Mouse (Mus musculus) midbrain, embryonic 14.5 days (tissue): ENCODE data around the gene Cdh13. TPM values are rescaled to one million over a fixed set of nuclear protein-coding genes. Genes with fewer than 3 reads are reported as not detected.

Experiments used
- ATAC-seq: fragments of 200-750 bp; cut with Nextera tagmentation; 2 replicates; pipeline ENCODE4 v1.8.0; 2017; ENCODE audit warnings: moderate number of reproducible peaks, moderate library complexity; ENCODE audit not compliant: low FRiP score, low TSS enrichment
- DNase-seq: peaks from one replicate; pipeline ENCODE4 v3.0.0-alpha.2; 2015
- H3K27ac ChIP-seq: fragments of 300-500 bp; sonication (generic); replicated peaks from 2 replicates; pipeline ENCODE4 v1.5.1; 2014; ENCODE audit warnings: mild to moderate bottlenecking, low read depth, low read length, moderate library complexity
- H3K27me3 ChIP-seq: fragments of 300-500 bp; sonication (generic); 2 replicates; pipeline ENCODE4 v1.6.1; 2014; ENCODE audit warnings: low read length, control low read depth, mixed read lengths; ENCODE audit not compliant: control insufficient read depth, insufficient read depth
- H3K36me3 ChIP-seq: fragments of 300-500 bp; sonication (generic); 2 replicates; pipeline ENCODE4 v1.6.1; 2014; ENCODE audit warnings: low read length, control low read depth; ENCODE audit not compliant: control insufficient read depth, insufficient read depth
- H3K4me1 ChIP-seq: fragments of 300-500 bp; sonication (generic); 2 replicates; pipeline ENCODE4 v1.6.1; 2014; ENCODE audit warnings: mild to moderate bottlenecking, antibody characterized with exemption, low read length, control low read depth; ENCODE audit not compliant: control insufficient read depth, insufficient read depth
- H3K4me2 ChIP-seq: fragments of 300-500 bp; sonication (generic); 2 replicates; pipeline ENCODE4 v1.6.1; 2014; ENCODE audit warnings: mild to moderate bottlenecking, low read length, moderate library complexity
- H3K4me3 ChIP-seq: fragments of 300-500 bp; sonication (generic); replicated peaks from 2 replicates; pipeline ENCODE4 v1.5.1; 2014; ENCODE audit warnings: low read depth, low read length
- H3K9ac ChIP-seq: fragments of 300-500 bp; sonication (generic); replicated peaks from 2 replicates; pipeline ENCODE4 v1.6.1; 2014; ENCODE audit warnings: mild to moderate bottlenecking, low read length, moderate library complexity
- H3K9me3 ChIP-seq: fragments of 300-500 bp; sonication (generic); 2 replicates; pipeline ENCODE4 v1.6.1; 2016; ENCODE audit warnings: low read length, control low read depth, mixed read lengths; ENCODE audit not compliant: control insufficient read depth
- WGBS: fragments of 180-500 bp; shearing (Covaris S2); extraction: QIAGEN DNeasy Blood & Tissue Kit; methylation state at CpG from one replicate; pipeline ENCODE4 v1.1.7; 2014; 5-methylcytosine and 5-hydroxymethylcytosine counted together
- polyA plus RNA-seq: library from polyadenylated mRNA; unstranded; fragments of >200 nt; fragmentation: Nextera tagmentation; extraction: Ambion mirVana; gene quantifications from 2 replicates; pipeline ENCODE4 v1.2.1, GENCODE M21; 2014

Gene Cdh13
- polyA plus RNA-seq, 1 experiment from 2014 or later: 143 TPM

DNA sequence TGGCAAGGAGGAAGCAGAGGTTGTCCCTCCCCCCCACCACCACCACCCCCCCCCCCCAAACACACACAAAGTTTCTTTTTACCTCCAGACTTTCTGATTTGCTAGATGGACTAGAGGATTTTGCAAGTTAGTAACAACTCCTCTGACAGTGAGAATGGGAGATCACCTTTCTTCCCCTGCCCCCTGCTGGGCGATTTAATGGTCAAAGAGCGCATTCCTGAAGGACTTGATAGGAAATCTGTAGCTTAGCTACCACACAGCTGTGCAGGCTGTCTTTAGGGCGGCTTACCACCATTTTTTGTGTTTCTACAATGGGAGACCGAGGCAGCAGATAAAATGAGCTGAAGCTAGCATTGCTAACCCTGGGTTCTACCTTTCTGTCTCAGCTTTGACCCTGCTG, 961.6 kb downstream of the Cdh13 start:
- 42% methylated on average over 4 of the region's 4 CpGs for WGBS
- Histone ChIP-seq H3K9me3 (no peaks in the 10 kb centered on the region), H3K4me1 (no peaks in the 10 kb centered on the region), H3K36me3 (no peaks in the 10 kb centered on the region), H3K4me3 (no peak overlapping the region), H3K9ac (no peak overlapping the region), H3K4me2 (no peak overlapping the region), H3K27ac (no peak overlapping the region), H3K27me3 (no peaks in the 10 kb centered on the region)
- DNase-seq (peak; percentile 45), ATAC-seq (no peak)

DNA sequence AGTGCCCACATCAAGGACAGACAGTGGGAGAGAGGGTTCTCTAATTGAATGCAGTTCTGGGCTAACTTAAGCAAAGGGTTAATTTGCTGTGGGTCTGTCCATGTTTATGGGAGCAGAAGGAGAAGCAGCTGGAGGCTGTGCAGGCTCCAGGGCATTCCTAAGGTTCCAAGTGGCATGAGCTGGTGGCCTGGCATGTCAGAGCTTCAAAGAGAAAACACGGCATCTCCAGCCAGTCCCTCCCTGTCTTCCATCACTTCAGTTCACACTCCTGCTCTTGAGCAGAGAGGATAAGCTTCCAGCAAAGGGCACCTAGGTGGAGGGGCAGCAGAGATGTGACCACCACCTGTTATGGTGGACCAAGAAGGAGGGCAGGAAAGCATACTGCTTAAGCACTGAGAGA, 962.1 kb downstream of the Cdh13 start:
- no peaks in the 10 kb centered on the region for H3K36me3 ChIP-seq
- no peaks in the 10 kb centered on the region for H3K27me3 ChIP-seq
- no peak overlapping the region for H3K27ac ChIP-seq
- H3K4me1 ChIP-seq: no peaks in the 10 kb centered on the region
- H3K9me3 ChIP-seq: no peaks in the 10 kb centered on the region
- DNase-seq (no peak), ATAC-seq (no peak)
- WGBS: 61% methylated on average over 1 of the region's 1 CpGs
- no peak overlapping the region for H3K4me3 ChIP-seq
- no peak overlapping the region for H3K9ac ChIP-seq
- no peak overlapping the region for H3K4me2 ChIP-seq

DNA sequence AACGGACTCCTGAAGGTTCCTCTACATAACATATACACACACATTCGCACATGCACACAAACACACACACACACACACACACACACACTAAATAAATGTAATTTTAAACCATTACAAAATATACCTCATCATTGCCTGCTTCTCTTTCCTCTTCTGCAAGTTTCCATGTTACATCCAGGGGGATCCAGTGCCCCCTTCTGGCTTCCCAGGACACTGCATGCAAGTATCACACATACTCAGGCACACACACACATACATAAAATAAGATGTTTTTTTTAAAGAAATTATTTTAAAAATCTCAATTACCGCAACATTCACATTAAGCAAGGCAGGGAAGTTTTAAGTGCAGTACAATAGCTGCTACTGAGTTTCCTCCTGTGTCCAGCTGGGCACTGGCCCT, 970.8 kb downstream of the Cdh13 start:
- H3K27me3 ChIP-seq: no peaks in the 10 kb centered on the region
- DNase-seq: no peak
- no peak overlapping the region for H3K9ac ChIP-seq
- no peaks in the 10 kb centered on the region for H3K4me1 ChIP-seq
- H3K4me2 ChIP-seq: no peak overlapping the region
- no peak overlapping the region for H3K27ac ChIP-seq
- WGBS: 97% methylated on average over 3 of the region's 3 CpGs
- no peaks in the 10 kb centered on the region for H3K9me3 ChIP-seq
- H3K4me3 ChIP-seq: no peak overlapping the region
- no peaks in the 10 kb centered on the region for H3K36me3 ChIP-seq
- no peak for ATAC-seq

- ATAC-seq (no peak), DNase-seq (no peak)
- no peak overlapping the region for H3K27ac ChIP-seq
- 38% methylated on average over 11 of the region's 11 CpGs for WGBS
- no peaks in the 10 kb centered on the region for H3K4me1 ChIP-seq
- no peak overlapping the region for H3K4me3 ChIP-seq
- H3K4me2 ChIP-seq: no peak overlapping the region
- H3K9ac ChIP-seq: no peak overlapping the region
- no peaks in the 10 kb centered on the region for H3K36me3 ChIP-seq
- H3K9me3 ChIP-seq: no peaks in the 10 kb centered on the region
- H3K27me3 ChIP-seq: no peaks in the 10 kb centered on the region
Measured at GRCm38 (mm10) chr8:119258642-119259041, 975.1 kb downstream of the Cdh13 start.

- no peak overlapping the region for H3K4me3 ChIP-seq
Measured at GRCm38 (mm10) chr8:119263750-119264149, 980.2 kb downstream of the Cdh13 start.

GRCm38 (mm10) chr8:119266304-119266703, 982.8 kb downstream of the Cdh13 start:
- DNase-seq (no peak), ATAC-seq (no peak)
- Histone ChIP-seq H3K27me3 (no peaks in the 10 kb centered on the region), H3K36me3 (no peaks in the 10 kb centered on the region), H3K4me1 (no peaks in the 10 kb centered on the region), H3K4me3 (no peak overlapping the region), H3K4me2 (no peak overlapping the region), H3K9ac (no peak overlapping the region), H3K27ac (no peak overlapping the region), H3K9me3 (no peaks in the 10 kb centered on the region)
- 88% methylated on average over 4 of the region's 4 CpGs for WGBS

More at GRCm38 (mm10) chr8:119263750-119264149, 980.2 kb downstream of the Cdh13 start:
- no peak for DNase-seq
- no peaks in the 10 kb centered on the region for H3K4me1 ChIP-seq
- no peaks in the 10 kb centered on the region for H3K27me3 ChIP-seq
- no peak overlapping the region for H3K9ac ChIP-seq
- no peak overlapping the region for H3K27ac ChIP-seq
- WGBS: 74% methylated on average over 7 of the region's 7 CpGs
- no peaks in the 10 kb centered on the region for H3K9me3 ChIP-seq
- no peak for ATAC-seq
- no peak overlapping the region for H3K4me2 ChIP-seq
- H3K36me3 ChIP-seq: no peaks in the 10 kb centered on the region

GRCm38 (mm10) chr8:119269576-119269975, 986.0 kb downstream of the Cdh13 start:
- Histone ChIP-seq H3K4me3 (no peak overlapping the region), H3K4me1 (no peaks in the 10 kb centered on the region), H3K4me2 (no peak overlapping the region), H3K27ac (no peak overlapping the region), H3K9ac (no peak overlapping the region), H3K36me3 (no peaks in the 10 kb centered on the region), H3K27me3 (no peaks in the 10 kb centered on the region), H3K9me3 (no peaks in the 10 kb centered on the region)
- ATAC-seq: no peak
- no peak for DNase-seq
- 91% methylated on average over 3 of the region's 3 CpGs for WGBS

- H3K4me2 ChIP-seq: no peak overlapping the region
- no peaks in the 10 kb centered on the region for H3K4me1 ChIP-seq
- no peak overlapping the region for H3K9ac ChIP-seq
- H3K4me3 ChIP-seq: no peak overlapping the region
- no peaks in the 10 kb centered on the region for H3K36me3 ChIP-seq
- no peak for DNase-seq
- H3K27me3 ChIP-seq: no peaks in the 10 kb centered on the region
- WGBS: 90% methylated on average over 9 of the region's 9 CpGs
- H3K27ac ChIP-seq: no peak overlapping the region
- ATAC-seq: no peak
- no peaks in the 10 kb centered on the region for H3K9me3 ChIP-seq
Measured at GRCm38 (mm10) chr8:119270371-119270770, 986.8 kb downstream of the Cdh13 start.

DNA sequence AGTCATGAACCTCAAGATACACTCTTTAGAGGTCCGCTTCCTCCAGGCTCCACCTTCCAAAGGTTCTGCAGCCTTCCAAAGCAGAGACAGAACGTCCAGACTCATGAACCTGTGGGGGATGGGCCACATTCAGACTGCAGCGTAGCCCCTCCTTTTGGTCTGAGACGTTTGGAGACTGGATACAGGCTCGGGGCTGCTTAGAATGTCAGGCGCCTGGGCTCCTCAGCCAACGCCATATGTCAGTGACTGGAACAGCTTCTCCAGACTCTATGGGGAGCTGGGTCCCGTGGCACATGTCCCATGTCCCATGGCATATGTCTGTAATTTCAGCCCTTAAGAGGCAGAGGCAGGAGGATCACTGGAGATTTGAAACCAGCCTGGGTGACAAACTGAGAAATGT, 989.4 kb downstream of the Cdh13 start:
- H3K36me3 ChIP-seq: no peaks in the 10 kb centered on the region
- H3K4me3 ChIP-seq: no peak overlapping the region
- DNase-seq (no peak), ATAC-seq (no peak)
- no peaks in the 10 kb centered on the region for H3K9me3 ChIP-seq
- no peak overlapping the region for H3K4me2 ChIP-seq
- H3K27me3 ChIP-seq: no peaks in the 10 kb centered on the region
- WGBS: 71% methylated on average over 8 of the region's 8 CpGs
- no peaks in the 10 kb centered on the region for H3K4me1 ChIP-seq
- H3K9ac ChIP-seq: no peak overlapping the region
- no peak overlapping the region for H3K27ac ChIP-seq
